Mouse (Mus musculus) spleen, embryonic (tissue): ENCODE measurements around the gene B3gat1.

Experiments used
- CTCF ChIA-PET: fragments of 350-600 bp; sonication (Branson Sonifier 250); formaldehyde crosslinking; loops from one replicate; lab custom pipeline; 2022; lab: Charles Lee

The B3gat1 gene

DNA sequence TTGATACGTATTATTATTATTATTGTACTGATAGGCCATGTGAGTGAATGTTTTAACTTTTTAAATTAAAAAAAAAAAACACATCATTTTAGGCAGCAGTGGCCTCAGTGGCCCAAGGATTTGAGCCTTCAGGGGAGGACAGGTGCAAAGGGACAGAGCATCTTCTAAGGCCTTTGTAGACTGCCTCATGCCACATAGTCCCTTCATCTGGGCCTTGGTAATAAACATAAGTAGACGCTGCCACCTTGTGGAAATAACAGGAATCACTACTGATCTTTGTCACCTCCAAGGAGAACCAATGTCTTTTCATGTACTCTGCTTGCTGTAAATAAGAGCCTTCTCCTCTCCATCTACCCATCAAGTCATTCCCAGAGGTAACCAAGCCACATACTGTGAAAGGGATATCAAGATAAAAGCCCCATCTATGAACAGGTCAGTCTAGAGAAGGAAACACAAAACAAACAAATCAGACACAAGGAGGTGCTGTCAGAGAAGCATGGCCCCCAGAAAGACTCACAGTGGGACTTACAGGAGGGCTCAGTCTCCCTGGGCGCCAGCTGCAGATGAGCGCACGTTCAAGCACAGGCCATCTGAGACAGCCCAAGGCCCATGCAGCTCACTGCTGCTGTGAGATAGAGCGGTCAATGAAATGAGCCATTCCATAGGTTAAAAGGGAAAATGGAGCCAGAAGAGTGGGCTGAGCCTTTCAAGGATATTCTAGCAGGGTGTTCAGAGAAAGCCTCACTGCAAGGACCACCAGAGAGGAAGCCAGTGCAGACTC is 42.8 kb downstream of the B3gat1 start:
- CTCF ChIA-PET: no interaction called here

DNA sequence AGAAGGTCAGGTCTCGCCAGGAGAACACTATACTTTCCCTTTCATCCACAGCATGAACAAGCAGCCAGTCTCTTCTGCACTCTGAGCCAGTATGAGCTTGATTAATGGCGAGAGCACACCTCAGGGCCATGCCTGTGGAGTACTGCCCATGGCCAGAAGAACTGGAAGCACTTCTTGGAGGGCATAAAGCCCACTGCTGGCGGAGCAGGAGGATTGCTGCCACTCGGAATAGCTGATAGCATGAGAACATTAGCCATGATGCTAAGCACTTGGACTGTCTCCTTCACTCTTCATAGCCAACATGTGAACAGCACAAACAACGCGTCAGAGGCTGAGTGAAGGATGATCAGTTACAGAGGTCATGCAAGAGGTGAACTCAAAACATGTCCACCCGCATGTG is 44.9 kb downstream of the B3gat1 start:
- CTCF ChIA-PET: no interaction called here

DNA sequence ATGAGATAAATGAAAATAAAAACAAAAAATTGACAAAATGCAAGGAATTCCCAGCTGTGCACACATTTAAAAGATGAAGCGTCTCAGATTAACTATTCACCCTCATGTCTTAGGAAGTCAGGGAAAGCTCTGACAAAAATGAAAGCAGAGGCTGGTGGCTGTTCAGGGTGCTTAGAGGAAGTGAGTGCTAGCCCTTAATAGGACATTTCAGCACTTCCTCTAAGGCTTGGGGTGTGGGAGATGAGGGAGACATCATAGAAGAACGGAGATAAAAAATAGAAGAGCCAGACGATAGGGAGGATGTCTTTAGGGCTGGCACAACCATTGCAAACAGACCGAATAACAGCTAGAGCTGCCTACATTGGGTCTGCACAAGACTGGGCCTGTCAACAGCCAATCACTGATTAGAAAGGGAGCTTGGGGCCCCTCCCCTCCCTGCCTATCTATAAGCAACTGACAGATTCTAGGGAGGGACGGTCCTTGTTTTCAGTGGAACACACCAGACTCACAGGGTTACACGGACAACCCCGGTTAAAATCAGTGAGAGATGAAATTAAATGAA is 50.0 kb downstream of the B3gat1 start:
- CTCF ChIA-PET: no interaction called here

DNA sequence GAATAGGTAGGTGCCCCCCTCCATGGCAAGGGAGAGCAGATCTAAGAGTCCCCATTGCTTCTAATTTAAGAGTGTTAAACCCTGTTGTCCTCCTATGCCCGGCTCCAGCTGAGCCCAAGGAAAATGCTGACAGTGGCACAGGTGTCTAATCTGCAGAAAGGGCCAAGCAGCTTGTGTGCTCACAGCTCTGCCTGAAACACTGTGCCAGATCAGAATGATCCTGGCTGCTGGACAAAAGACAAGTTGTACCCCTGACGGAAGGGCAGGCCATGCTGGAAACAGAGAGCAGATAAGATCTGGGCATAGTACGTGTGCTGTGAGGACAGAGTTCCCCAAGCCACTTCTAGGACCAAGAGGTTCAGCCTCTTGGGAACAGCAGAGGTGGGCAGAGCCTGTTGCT is 59.3 kb downstream of the B3gat1 start:
- CTCF ChIA-PET: no interaction called here

DNA sequence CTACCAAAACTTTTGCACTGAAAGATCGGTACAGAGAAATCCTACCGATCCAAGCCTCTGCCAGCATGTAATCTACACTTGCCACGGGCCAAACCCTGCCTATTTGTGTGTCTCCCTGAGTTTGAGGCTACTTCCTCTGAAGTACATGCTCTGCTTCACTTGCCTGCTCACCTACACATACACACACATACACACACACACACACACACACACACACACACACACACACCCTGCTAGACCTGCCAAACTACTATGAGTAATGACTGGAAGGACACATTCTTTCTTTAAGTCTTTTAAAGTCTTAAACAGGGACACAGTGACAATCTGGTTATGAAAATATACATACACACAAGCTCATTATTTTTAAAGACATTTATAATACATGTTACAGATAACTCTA is 64.7 kb downstream of the B3gat1 start:
- CTCF ChIA-PET: no interaction called here

DNA sequence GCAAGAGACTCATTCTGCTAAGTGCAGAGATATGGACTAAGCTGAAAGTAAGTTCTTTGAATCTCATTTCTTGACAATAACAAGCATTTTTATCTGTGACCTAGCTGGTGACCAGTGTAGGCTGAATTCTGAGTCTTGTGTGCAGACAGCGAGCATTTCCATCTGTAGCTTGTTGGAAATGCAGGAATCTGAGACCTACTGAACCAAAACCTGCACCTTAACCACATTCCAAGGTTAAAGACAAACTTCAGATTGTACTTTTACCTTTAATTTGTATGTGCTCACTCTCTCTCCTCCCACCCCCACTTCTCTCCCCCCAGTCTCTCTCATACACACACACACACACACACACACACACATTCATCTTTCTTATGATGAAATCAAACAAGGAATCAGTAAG is 65.2 kb downstream of the B3gat1 start:
- CTCF ChIA-PET: no interaction called here

DNA sequence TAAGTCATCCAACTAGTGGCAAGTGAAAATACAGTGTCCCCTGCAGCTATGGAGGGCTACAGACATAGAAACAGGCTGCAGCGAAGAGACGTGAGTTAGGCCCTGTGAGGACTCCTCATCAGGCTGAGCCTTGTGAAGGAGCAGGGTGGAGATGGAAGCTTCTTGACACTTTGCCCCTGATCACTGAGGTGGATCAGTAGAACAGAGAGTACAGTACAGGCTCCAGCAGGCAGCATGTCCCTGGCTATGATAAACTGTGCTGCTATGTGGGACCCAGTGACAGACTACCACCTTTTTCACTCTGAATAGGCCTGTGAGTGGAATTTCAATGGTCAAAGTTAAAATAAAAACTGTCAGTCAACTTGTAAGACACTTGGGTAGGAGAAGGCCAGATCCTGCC is 66.8 kb downstream of the B3gat1 start:
- CTCF ChIA-PET: no interaction called here

DNA sequence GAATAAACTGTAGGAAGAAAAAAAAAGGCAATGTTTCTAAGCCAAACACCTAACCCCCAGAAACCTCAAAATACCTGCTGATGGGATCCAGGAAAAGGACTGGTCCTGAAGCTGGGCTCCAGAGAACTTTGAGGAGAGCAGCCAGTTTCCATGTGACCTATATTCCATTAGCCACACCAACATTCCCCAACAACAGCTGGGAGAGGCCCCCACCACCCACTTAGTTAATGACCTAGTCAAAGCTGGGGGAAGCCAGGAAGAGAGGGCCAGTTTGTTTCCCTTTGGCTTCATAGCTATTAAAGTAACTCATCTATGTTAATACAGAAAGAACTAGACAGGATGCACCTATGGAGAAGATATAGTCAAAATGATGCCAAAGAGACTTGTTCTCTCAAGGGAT is 70.8 kb downstream of the B3gat1 start:
- CTCF ChIA-PET: no interaction called here

DNA sequence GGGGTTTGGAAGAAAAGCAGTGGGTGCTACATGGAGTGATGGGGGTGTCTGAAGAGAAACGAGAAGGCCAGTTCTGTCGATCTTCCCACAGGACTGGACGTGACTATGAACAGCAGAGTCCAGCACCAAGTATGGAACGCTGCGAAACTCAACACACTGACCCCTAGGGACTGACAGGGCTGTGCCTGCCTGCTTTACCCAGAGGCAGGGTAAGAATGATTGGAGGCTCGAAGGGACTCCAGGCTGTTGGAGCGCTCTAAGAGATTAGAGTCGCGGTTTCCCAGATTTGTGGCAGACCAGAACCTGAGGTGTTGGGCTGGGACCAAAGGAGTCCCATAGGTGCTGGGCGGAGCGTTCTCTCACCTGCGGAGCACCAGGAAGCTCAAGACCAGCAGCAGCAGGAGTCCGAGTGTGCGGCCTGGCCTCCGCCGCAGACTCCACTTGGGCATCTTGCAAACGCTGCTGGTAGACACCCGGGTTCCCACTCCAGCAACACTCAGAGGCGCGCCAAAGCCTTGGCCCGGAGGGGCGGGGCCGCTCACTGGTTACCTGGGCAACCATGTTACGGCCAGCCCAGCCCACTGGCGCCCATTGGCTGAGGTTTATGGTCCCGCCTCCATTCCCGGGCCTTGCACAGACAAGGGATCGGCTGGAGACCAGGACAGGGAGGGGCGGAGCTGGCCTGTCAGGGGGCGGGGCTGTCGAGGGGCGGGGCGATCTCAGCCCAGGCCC is 72.6 kb downstream of the B3gat1 start, which contains the start of gene Glb1l2:
TSS of gene Glb1l2 (minus strand) at position 534 of the 732 bp plus-strand sequence.
- CTCF ChIA-PET: no interaction called here

DNA sequence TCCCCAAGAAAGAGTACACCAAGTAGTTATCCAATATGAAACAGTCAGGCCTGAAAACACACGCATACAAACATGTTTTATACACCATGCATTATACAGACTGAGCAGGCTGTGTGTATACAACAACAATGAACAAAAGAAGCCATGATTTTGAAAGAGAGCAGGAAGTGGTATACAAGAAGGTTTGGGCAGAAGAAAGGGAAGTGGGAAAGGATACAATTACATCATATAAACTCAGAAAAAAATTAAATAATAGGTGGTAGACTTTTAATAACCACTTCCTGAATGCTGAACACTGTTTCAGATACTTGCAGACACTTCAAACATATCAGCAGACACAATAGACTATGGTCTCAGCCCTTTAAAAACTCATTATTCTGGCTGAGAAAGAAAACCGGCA is 75.2 kb downstream of the B3gat1 start:
- CTCF ChIA-PET: no interaction called here
